Mouse (Mus musculus) G1E-ER4 (cell line): Measurements from ENCODE around the gene Ercc6l2. TPM values are rescaled to one million over a fixed set of nuclear protein-coding genes. Genes with fewer than 3 reads are reported as not detected.

Experiments used
- GATA1 ChIP-seq: IDR thresholded peaks from one replicate; pipeline ENCODE4 v1.8.0; 2012; ENCODE audit warnings: low read length, inconsistent platforms
- polyA plus RNA-seq: library from polyadenylated mRNA; stranded (reverse); fragments of >175 nt; gene quantifications from 2 replicates; pipeline ENCODE4 v1.2.3, GENCODE M21; 2012

Gene Ercc6l2
- polyA plus RNA-seq: 17.5 and 17.8 TPM in 2 replicates

GRCm38 (mm10) chr13:63814746-63815681, at the start of gene Ercc6l2:
TSS of gene Ercc6l2 (plus strand) at chr13:63815240.
- no peak for TF ChIP-seq GATA1

DNA sequence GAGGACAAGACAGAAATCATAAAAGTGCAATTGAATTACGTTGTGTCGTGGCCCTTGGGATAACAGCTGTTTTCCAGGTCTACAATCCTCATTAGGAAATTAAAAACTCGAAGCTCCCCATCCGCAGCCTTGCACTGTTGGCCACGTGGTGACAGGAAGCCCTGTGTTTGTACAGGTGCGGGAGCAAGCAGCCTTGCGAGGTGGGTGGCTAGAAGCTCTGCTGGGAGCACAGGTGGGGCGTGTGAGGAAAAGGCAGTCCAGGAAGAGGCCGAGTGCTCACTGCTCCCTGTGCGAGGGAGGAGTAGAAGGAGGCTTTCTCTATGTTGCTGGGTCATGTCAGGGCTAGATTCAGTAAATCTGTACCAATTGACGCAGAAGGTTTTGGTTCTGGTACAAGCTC, 49.0 kb upstream of the Ercc6l2 start:
- TF ChIP-seq GATA1: no peak

- TF ChIP-seq GATA1: no peak
These were observed 44.0 kb upstream of the Ercc6l2 start for GRCm38 (mm10) chr13:63771009-63771408.

GRCm38 (mm10) chr13:63778925-63779324, 36.1 kb upstream of the Ercc6l2 start:
- no peak for TF ChIP-seq GATA1

- TF ChIP-seq GATA1: no peak
These were observed 35.4 kb upstream of the Ercc6l2 start for GRCm38 (mm10) chr13:63779376-63780291.

DNA sequence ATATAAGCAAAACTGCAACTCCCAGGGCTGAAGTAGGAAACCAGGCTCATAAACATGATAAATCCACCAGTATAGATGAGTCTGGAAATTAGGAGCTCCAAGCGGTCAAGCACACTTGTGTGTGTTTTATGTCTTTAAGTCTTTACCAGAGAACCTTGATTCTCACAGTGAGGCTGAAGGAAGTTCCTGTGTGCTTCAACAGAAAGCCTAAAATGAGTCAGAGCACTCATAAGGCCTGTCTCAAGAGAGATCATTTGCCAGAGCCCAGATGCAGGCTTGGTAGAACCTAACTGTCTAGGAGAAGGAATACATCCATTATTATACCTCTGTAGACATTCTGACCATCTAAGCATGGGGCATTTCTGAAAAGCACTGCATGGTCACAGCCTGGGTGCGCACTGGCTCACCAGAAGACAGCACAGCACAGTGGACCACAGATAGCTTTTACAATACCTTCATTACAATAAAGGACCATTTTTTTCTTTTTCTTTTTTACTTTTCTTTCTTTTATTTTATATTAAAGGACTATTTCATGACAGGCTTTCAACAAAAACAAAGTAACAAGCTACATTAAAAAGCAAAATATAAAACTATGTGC, 22.7 kb upstream of the Ercc6l2 start:
- no peak for TF ChIP-seq GATA1

GRCm38 (mm10) chr13:63793345-63794308, 21.4 kb upstream of the Ercc6l2 start:
- no peak for TF ChIP-seq GATA1

DNA sequence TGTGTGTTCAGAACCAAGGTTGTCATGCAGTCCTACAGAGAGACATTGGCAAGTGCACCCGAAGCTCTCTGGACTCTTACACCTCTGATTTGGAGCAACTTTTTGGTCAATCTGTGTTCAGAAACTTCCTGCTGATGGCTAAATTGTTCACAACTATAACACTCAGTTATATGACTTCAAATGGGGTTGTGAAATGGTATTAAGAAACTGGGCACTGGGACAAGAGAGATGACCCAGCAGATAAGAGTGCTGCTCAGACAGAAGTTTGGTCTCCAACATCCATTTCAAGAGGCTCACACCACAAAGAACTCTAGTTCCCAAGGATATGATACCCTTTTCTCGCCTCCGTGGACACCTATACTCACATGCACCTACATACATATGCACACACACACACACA, 16.4 kb upstream of the Ercc6l2 start:
- TF ChIP-seq GATA1: no peak

GRCm38 (mm10) chr13:63799940-63800339, 15.1 kb upstream of the Ercc6l2 start:
- TF ChIP-seq GATA1: no peak

GRCm38 (mm10) chr13:63801289-63801688, 13.8 kb upstream of the Ercc6l2 start:
- no peak for TF ChIP-seq GATA1

- no peak for TF ChIP-seq GATA1
These were observed 7.8 kb upstream of the Ercc6l2 start for GRCm38 (mm10) chr13:63807233-63807632.

DNA sequence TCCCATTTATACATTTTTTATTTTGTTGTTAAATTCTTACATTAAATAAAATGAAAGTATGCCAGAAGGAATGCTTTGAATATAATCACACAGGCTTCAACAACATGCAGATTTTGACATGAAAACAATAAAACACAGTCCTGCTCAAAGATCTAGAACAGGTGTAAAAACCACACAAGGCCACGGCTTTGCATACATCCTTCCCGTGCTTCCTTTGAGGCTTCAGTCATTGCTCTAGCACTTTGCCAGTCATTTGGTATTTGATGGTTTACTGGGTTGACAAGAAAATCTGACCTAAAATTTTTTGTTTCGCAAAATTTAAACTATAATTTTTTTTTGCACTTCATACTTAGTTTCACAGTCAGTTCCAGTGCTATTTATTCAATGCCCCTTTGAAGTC, 7.1 kb upstream of the Ercc6l2 start:
- no peak for TF ChIP-seq GATA1

DNA sequence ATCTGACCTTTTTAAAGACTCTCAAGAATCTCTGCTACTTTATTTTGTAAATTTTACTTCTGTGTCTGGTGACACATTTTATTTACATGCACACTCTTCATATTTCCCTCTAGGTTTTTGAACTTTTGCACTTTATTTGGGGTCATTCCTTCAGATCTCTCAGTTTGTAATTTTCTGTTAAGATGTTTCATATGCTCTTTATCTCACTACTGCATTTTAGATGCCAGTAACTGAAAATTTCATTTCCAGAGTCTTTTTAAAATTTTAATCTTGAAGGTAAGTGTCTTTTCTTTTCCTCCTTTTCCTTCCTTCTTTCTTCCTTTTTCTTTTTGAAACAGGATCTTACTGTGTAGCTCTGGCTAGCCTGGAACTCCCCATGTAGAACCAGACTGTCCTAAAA, 3.6 kb upstream of the Ercc6l2 start:
- TF ChIP-seq GATA1: no peak

DNA sequence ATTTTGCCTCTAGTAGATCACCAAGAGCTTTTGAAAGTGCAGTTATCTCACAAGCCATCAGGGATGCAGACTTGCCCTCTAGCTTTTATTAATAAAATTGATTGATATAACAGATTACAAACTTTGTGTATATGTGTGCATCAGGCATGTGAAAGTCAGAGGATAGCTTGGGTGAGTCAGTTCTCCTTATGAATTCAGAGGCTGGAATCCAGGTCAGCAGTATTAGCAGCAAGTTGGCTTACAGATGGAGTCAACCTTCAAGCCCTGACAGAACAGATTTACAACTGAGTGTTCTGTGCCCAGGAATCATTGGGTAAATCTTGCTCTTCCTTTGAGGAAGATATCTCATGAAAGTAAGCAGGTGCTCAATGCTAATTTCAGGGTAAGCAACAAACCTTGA, 891 bp downstream of the Ercc6l2 start:
- TF ChIP-seq GATA1: no peak

- no peak for TF ChIP-seq GATA1
These were observed 30.7 kb downstream of the Ercc6l2 start for GRCm38 (mm10) chr13:63845758-63846157.
